Mouse (Mus musculus) small intestine, adult 2 months (tissue): ENCODE measurements at regions not wholly inside any gene's neighbourhood (a gene's known extent, or its start where the extent isn't known, plus 50 kb on each side); places are given as distances from the start of the nearest gene placed in this dataset.

Source experiments
- H3K27ac ChIP-seq: fragments of 200-500 bp; 2 replicates; pipeline ENCODE4 v1.5.1; 2012; ENCODE audit warnings: low read depth, low read length, control low read depth, inconsistent platforms; ENCODE audit not compliant: insufficient read depth
- H3K27me3 ChIP-seq: fragments of 200-500 bp; 2 replicates; pipeline ENCODE4 v1.6.1; 2012; ENCODE audit warnings: mild to moderate bottlenecking, moderate library complexity, low read length, inconsistent platforms; ENCODE audit not compliant: control insufficient read depth, insufficient read depth
- H3K36me3 ChIP-seq: fragments of 200-500 bp; 2 replicates; pipeline ENCODE4 v1.6.1; 2012; ENCODE audit warnings: mild to moderate bottlenecking, low read length, control low read depth, inconsistent platforms; ENCODE audit not compliant: control insufficient read depth, insufficient read depth
- H3K4me1 ChIP-seq: fragments of 200-500 bp; 2 replicates; pipeline ENCODE4 v1.6.1; 2012; ENCODE audit warnings: low read length, inconsistent platforms, mixed read lengths; ENCODE audit not compliant: control insufficient read depth, insufficient read depth, insufficient read length
- H3K4me3 ChIP-seq: fragments of 200-500 bp; 2 replicates; pipeline ENCODE4 v1.5.1; 2012; ENCODE audit warnings: low read depth, mild to moderate bottlenecking, control low read depth, inconsistent platforms, low read length, moderate library complexity
- CTCF ChIP-seq: fragments of 200-500 bp; IDR thresholded peaks from 2 replicates; pipeline ENCODE4 v1.5.1; 2012; ENCODE audit warnings: low read depth, mild to moderate bottlenecking, control low read depth, inconsistent platforms, low read length, moderate library complexity, mixed read lengths; ENCODE audit not compliant: insufficient replicate concordance, insufficient read length; ENCODE audit errors: extremely low read depth
- POLR2A ChIP-seq: fragments of 200-500 bp; IDR thresholded peaks from 2 replicates; pipeline ENCODE4 v1.6.1; 2012; ENCODE audit warnings: low read depth, mild to moderate bottlenecking, control low read depth, inconsistent platforms, low read length, moderate library complexity
- WGBS: fragments of 180-500 bp; shearing (Covaris S2); methylation state at CpG from one replicate; pipeline ENCODE4 v1.1.7; 2018; 5-methylcytosine and 5-hydroxymethylcytosine counted together

GRCm38 (mm10) chr9:61848401-61848800, 65.9 kb downstream of the Rplp1 start:
- WGBS: 83% methylated on average over 2 of the region's 2 CpGs

GRCm38 (mm10) chr9:61847496-61847895, 66.8 kb downstream of the Rplp1 start:
- Histone ChIP-seq H3K4me3 (no peak overlapping the region), H3K36me3 (no peaks in the 10 kb centered on the region), H3K27ac (no peak overlapping the region), H3K27me3 (no peaks in the 10 kb centered on the region), H3K4me1 (no peaks in the 10 kb centered on the region)
- no peak for TF ChIP-seq POLR2A
- no peak for TF ChIP-seq CTCF

More at GRCm38 (mm10) chr9:61848401-61848800, 65.9 kb downstream of the Rplp1 start:
- TF ChIP-seq CTCF (no peak), POLR2A (no peak)
- Histone ChIP-seq H3K4me1 (no peaks in the 10 kb centered on the region), H3K27ac (no peak overlapping the region), H3K36me3 (no peaks in the 10 kb centered on the region), H3K27me3 (no peaks in the 10 kb centered on the region), H3K4me3 (no peak overlapping the region)

- Histone ChIP-seq H3K27me3 (no peaks in the 10 kb centered on the region), H3K36me3 (no peaks in the 10 kb centered on the region)
- WGBS: 68% methylated on average over 5 of the region's 5 CpGs
These were observed 69.7 kb downstream of the Rplp1 start for GRCm38 (mm10) chr9:61844645-61845044.

GRCm38 (mm10) chr9:61844141-61844540, 70.2 kb downstream of the Rplp1 start:
- no peaks in the 10 kb centered on the region for H3K27me3 ChIP-seq
- WGBS: 78% methylated on average over 8 of the region's 8 CpGs
- H3K27ac ChIP-seq: no peak overlapping the region
- H3K4me3 ChIP-seq: no peak overlapping the region
- TF ChIP-seq CTCF (no peak), POLR2A (no peak)
- no peaks in the 10 kb centered on the region for H3K36me3 ChIP-seq
- no peaks in the 10 kb centered on the region for H3K4me1 ChIP-seq

More at GRCm38 (mm10) chr9:61844645-61845044, 69.7 kb downstream of the Rplp1 start:
- Histone ChIP-seq H3K4me3 (no peak overlapping the region), H3K4me1 (no peaks in the 10 kb centered on the region), H3K27ac (no peak overlapping the region)
- TF ChIP-seq CTCF: no peak
- no peak for TF ChIP-seq POLR2A

DNA sequence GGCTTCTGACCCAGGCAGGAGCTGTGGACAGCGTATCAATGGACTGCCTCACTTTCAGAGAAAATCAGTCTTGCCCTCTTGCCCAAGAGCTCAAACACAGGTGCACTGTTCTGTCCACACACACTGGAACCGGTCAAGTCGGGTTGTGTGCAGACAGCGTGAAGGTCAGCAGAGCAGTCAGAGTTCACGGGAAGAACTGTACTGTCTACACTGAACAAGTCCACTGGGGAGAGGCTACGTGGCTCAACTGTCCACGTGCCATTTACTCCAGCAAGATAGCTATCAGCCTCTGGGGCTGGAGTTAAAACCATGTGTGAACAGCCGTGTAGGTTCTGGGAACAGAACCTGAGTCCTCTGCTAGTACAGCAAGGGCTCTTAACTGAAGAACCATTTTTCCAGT, 70.8 kb downstream of the Rplp1 start:
- H3K4me1 ChIP-seq: no peaks in the 10 kb centered on the region
- no peak overlapping the region for H3K4me3 ChIP-seq
- no peaks in the 10 kb centered on the region for H3K36me3 ChIP-seq
- no peaks in the 10 kb centered on the region for H3K27me3 ChIP-seq
- no peak overlapping the region for H3K27ac ChIP-seq
- TF ChIP-seq POLR2A: no peak
- no peak for TF ChIP-seq CTCF
- WGBS: 86% methylated on average over 8 of the region's 8 CpGs

- no peak for TF ChIP-seq CTCF
- no peak for TF ChIP-seq POLR2A
- Histone ChIP-seq H3K36me3 (no peaks in the 10 kb centered on the region), H3K4me1 (no peaks in the 10 kb centered on the region), H3K27ac (no peak overlapping the region), H3K4me3 (no peak overlapping the region), H3K27me3 (no peaks in the 10 kb centered on the region)
These were observed 72.0 kb downstream of the Rplp1 start for GRCm38 (mm10) chr9:61842384-61842783.

DNA sequence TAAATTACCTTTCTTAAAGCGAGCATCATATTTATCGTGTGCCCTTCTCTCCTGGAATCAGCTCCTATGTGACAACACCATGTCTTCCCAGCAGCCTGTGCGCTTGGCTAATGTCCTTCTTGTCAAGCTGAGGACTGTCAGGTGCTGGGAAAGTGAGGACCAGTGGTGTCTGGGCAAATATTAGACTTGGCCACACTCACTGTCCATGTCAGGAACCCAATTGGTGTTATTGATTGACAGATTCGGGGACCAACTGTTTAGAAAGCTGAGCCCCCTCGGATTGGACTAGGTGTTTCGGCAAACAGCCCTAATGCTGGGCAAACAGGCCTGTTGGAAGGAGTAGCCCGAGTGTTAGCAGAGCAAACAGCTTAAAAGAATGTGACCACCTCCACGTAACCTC, 73.1 kb downstream of the Rplp1 start:
- no peak overlapping the region for H3K4me3 ChIP-seq
- WGBS: 82% methylated on average over 8 of the region's 8 CpGs
- no peak for TF ChIP-seq POLR2A
- no peak for TF ChIP-seq CTCF
- no peak overlapping the region for H3K27ac ChIP-seq
- H3K4me1 ChIP-seq: no peaks in the 10 kb centered on the region
- no peaks in the 10 kb centered on the region for H3K36me3 ChIP-seq
- H3K27me3 ChIP-seq: no peaks in the 10 kb centered on the region

DNA sequence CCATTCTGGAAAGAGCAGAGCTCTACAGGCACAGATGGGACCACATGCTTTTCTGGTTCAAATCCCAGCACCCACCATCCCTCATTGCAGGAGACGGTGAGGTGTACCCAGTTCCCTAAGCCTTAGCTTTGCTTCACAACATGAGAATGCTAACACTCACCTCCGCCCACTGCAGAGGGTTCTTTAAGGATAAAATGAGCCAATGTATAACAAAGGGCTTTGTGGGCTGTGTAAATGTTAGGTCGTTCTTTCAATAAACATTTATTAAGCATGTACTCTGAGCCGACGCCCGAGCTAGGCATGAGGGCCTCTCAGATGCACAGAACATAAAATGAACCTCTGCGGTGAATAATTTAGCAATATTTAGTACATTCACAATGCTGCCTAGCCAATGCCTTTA, 74.0 kb downstream of the Rplp1 start:
- Histone ChIP-seq H3K36me3 (no peaks in the 10 kb centered on the region), H3K27ac (no peak overlapping the region), H3K4me3 (no peak overlapping the region), H3K27me3 (no peaks in the 10 kb centered on the region), H3K4me1 (no peaks in the 10 kb centered on the region)
- no peak for TF ChIP-seq CTCF
- TF ChIP-seq POLR2A: no peak
- WGBS: 32% methylated on average over 7 of the region's 7 CpGs
